Mouse (Mus musculus) hindbrain, embryonic 14.5 days (tissue): ENCODE data around the gene Trpt1. TPM values are rescaled to one million over a fixed set of nuclear protein-coding genes. Genes with fewer than 3 reads are reported as not detected.

Source experiments
- ATAC-seq: fragments of 200-750 bp; cut with Nextera tagmentation; 2 replicates; pipeline ENCODE4 v1.8.0; 2017; ENCODE audit warnings: moderate number of reproducible peaks, mild to moderate bottlenecking, moderate TSS enrichment, moderate library complexity; ENCODE audit not compliant: low FRiP score
- DNase-seq: peaks from one replicate; pipeline ENCODE4 v3.0.0-alpha.2; 2015; ENCODE audit warnings: low spot score
- H3K27ac ChIP-seq: fragments of 300-500 bp; sonication (generic); 2 replicates; pipeline ENCODE4 v1.5.1; 2014; ENCODE audit warnings: mild to moderate bottlenecking, moderate library complexity
- H3K27me3 ChIP-seq: fragments of 300-500 bp; sonication (generic); 2 replicates; pipeline ENCODE4 v1.6.1; 2014; ENCODE audit warnings: mild to moderate bottlenecking, low read length, mixed read lengths; ENCODE audit not compliant: control insufficient read depth, insufficient read depth
- H3K36me3 ChIP-seq: fragments of 300-500 bp; sonication (generic); replicated peaks from 2 replicates; pipeline ENCODE4 v1.6.1; 2014; ENCODE audit not compliant: control insufficient read depth, insufficient read depth
- H3K4me1 ChIP-seq: fragments of 300-500 bp; sonication (generic); replicated peaks from 2 replicates; pipeline ENCODE4 v1.6.1; 2014; ENCODE audit warnings: antibody characterized with exemption, low read length, mixed read lengths; ENCODE audit not compliant: control insufficient read depth, insufficient read depth
- H3K4me2 ChIP-seq: fragments of 300-500 bp; sonication (generic); replicated peaks from 2 replicates; pipeline ENCODE4 v1.6.1; 2014; ENCODE audit warnings: mild to moderate bottlenecking, moderate library complexity
- H3K4me3 ChIP-seq: fragments of 300-500 bp; sonication (generic); replicated peaks from 2 replicates; pipeline ENCODE4 v1.5.1; 2014; ENCODE audit warnings: mild to moderate bottlenecking, low read length
- H3K9ac ChIP-seq: fragments of 300-500 bp; sonication (generic); 2 replicates; pipeline ENCODE4 v1.6.1; 2014
- H3K9me3 ChIP-seq: fragments of 300-500 bp; sonication (generic); 2 replicates; pipeline ENCODE4 v1.6.1; 2016; ENCODE audit warnings: low read length; ENCODE audit not compliant: control insufficient read depth
- WGBS: fragments of 180-500 bp; shearing (Covaris S2); extraction: QIAGEN DNeasy Blood & Tissue Kit; methylation state at CpG from one replicate; pipeline ENCODE4 v1.1.7; 2014; 5-methylcytosine and 5-hydroxymethylcytosine counted together
- polyA plus RNA-seq: library from polyadenylated mRNA; unstranded; fragments of >200 nt; fragmentation: Nextera tagmentation; extraction: Ambion mirVana; gene quantifications from 2 replicates; pipeline ENCODE4 v1.2.1, GENCODE M21; 2014

The Trpt1 gene
- polyA plus RNA-seq = 17.8 and 19.8 TPM in 2 replicates

DNA sequence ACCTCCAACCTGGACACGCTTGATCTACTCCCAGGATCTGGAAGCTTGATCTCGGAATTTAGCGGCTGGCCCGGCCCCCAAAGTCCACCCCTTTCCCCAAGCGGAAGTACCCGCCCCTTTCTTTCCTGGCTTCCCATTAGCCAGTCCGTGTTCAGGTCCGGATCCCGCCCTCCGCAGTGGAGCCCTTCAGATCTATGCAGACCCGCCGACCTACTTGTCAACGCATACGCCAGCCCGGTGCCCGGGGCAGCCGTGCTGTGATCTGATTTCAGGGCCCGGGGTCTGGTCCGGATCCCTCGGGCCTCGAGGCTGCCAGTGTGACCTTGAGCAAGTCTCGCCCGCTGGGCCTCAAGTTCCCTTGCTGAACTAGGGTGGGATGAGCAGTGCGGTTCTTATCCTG lies at the start of gene Trpt1, which contains the start of gene Nudt22:
TSS of gene Trpt1 (plus strand) at position 126 of the 400 bp plus-strand sequence.
TSS of gene Nudt22 (minus strand) at position 112 of the 400 bp plus-strand sequence.
- ATAC-seq (peak; percentile 74), DNase-seq (peak; percentile 80)
- Histone ChIP-seq H3K36me3 (peaks cover 21% of the 10 kb centered on the region), H3K9me3 (no peaks in the 10 kb centered on the region), H3K27me3 (no peaks in the 10 kb centered on the region), H3K9ac (peak within 1 kb of the TSS; percentile 74), H3K4me3 (peak within 1 kb of the TSS; percentile 59), H3K4me1 (peaks cover 22% of the 10 kb centered on the region), H3K4me2 (peak within 1 kb of the TSS; percentile 68), H3K27ac (peak within 1 kb of the TSS; percentile 26; the same call in 1 of the 2 replicates)
- WGBS = under 1% methylated on average over 24 of the region's 24 CpGs

- WGBS = 56% methylated on average over 4 of the region's 4 CpGs
Measured at GRCm38 (mm10) chr19:6947742-6948141, 48.2 kb upstream of the Trpt1 start.

DNA sequence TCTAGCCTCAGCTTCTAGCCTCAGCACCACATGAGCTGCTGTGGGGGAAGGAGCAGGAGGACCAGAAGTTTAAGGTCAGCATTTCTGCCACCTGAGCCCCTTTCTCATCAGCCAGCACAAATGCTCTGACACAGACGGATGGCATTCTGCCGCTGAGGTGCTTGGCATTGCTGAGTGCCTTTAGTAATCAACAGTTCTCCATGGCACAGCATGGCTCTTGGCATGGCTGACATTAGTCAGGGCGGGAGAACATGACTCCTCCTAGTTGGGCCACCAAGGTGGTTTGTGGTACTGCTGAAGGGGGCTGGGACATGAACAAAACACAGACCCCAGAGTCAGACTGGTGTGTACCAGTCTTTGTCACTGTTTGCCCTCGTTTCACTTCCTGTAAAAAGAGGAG lies 47.7 kb upstream of the Trpt1 start:
- Histone ChIP-seq H3K9ac (no peak overlapping the region), H3K27ac (no peak overlapping the region), H3K4me2 (no peak overlapping the region), H3K9me3 (no peaks in the 10 kb centered on the region), H3K27me3 (no peaks in the 10 kb centered on the region), H3K4me1 (peaks cover 20% of the 10 kb centered on the region), H3K4me3 (no peak overlapping the region), H3K36me3 (peaks cover 18% of the 10 kb centered on the region)
- 65% methylated on average over 4 of the region's 4 CpGs for WGBS
- no peak for DNase-seq
- no peak for ATAC-seq

More at GRCm38 (mm10) chr19:6947742-6948141, 48.2 kb upstream of the Trpt1 start:
- Histone ChIP-seq H3K4me2 (no peak overlapping the region), H3K27me3 (no peaks in the 10 kb centered on the region), H3K4me3 (no peak overlapping the region), H3K9me3 (no peaks in the 10 kb centered on the region), H3K27ac (no peak overlapping the region), H3K4me1 (peaks cover 22% of the 10 kb centered on the region), H3K36me3 (peaks cover 18% of the 10 kb centered on the region), H3K9ac (no peak overlapping the region)
- no peak for DNase-seq
- no peak for ATAC-seq

GRCm38 (mm10) chr19:6949532-6949931 lies 46.4 kb upstream of the Trpt1 start:
- no peaks in the 10 kb centered on the region for H3K9me3 ChIP-seq
- H3K4me1 ChIP-seq = peaks cover 19% of the 10 kb centered on the region
- no peak overlapping the region for H3K27ac ChIP-seq
- no peak for DNase-seq
- peak overlapping the region; percentile 63; the same call in 1 of the 2 replicates for H3K9ac ChIP-seq
- H3K36me3 ChIP-seq = peaks cover 17% of the 10 kb centered on the region
- peak overlapping the region; percentile 93 for H3K4me2 ChIP-seq
- no peak overlapping the region for H3K4me3 ChIP-seq
- 88% methylated on average over 5 of the region's 5 CpGs for WGBS
- no peaks in the 10 kb centered on the region for H3K27me3 ChIP-seq
- ATAC-seq = no peak

DNA sequence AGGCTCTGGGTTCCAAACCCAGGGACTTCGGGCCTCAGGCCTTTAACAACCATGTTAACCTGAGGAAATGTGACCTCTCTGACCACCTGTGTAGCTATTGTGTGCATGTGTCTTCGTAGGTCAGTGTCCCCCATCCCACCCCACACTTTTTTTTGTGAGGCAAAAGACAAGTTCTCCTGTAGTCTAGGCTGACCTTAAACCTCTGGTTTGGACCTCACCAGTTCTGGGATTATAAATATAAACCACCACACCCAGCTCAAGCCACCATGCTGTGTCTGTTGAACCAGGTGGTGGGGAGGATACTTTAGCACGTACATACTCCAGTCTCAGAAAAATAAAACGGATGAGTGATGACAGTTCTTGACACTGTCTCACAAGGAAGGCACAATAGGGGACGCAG lies 46.0 kb upstream of the Trpt1 start:
- Histone ChIP-seq H3K27me3 (no peaks in the 10 kb centered on the region), H3K4me2 (peak overlapping the region; percentile 93), H3K36me3 (peaks cover 16% of the 10 kb centered on the region), H3K9me3 (no peaks in the 10 kb centered on the region), H3K9ac (peak overlapping the region; percentile 63), H3K27ac (peak overlapping the region; percentile 90; the same call in 1 of the 2 replicates), H3K4me1 (peaks cover 19% of the 10 kb centered on the region), H3K4me3 (peak overlapping the region; percentile 47)
- 43% methylated on average over 5 of the region's 5 CpGs for WGBS
- ATAC-seq (no peak), DNase-seq (no peak)

GRCm38 (mm10) chr19:6950613-6951153 lies 45.2 kb upstream of the Trpt1 start:
- Histone ChIP-seq H3K27ac (peak overlapping the region; percentile 90), H3K4me3 (peak overlapping the region; percentile 47)
- peak; percentile 36 for ATAC-seq

GRCm38 (mm10) chr19:6951381-6951968 lies 44.5 kb upstream of the Trpt1 start:
- Histone ChIP-seq H3K9ac (peak overlapping the region; percentile 63), H3K4me3 (peak overlapping the region; percentile 47), H3K27me3 (no peaks in the 10 kb centered on the region), H3K4me1 (peaks cover 19% of the 10 kb centered on the region), H3K36me3 (peaks cover 16% of the 10 kb centered on the region; the same call in 1 of the 2 replicates), H3K9me3 (no peaks in the 10 kb centered on the region), H3K27ac (peak overlapping the region; percentile 90), H3K4me2 (peak overlapping the region; percentile 93)
- DNase-seq (peak; percentile 89), ATAC-seq (peak; percentile 80)
- WGBS = under 1% methylated on average over 35 of the region's 35 CpGs

More at GRCm38 (mm10) chr19:6950613-6951153, 45.2 kb upstream of the Trpt1 start:
- H3K27me3 ChIP-seq = no peaks in the 10 kb centered on the region
- peaks cover 19% of the 10 kb centered on the region for H3K4me1 ChIP-seq
- H3K9me3 ChIP-seq = no peaks in the 10 kb centered on the region
- peak overlapping the region; percentile 63 for H3K9ac ChIP-seq
- peaks cover 17% of the 10 kb centered on the region; the same call in 1 of the 2 replicates for H3K36me3 ChIP-seq
- H3K4me2 ChIP-seq = peak overlapping the region; percentile 93
- DNase-seq = peak; percentile 78
- WGBS = under 1% methylated on average over 28 of the region's 28 CpGs

DNA sequence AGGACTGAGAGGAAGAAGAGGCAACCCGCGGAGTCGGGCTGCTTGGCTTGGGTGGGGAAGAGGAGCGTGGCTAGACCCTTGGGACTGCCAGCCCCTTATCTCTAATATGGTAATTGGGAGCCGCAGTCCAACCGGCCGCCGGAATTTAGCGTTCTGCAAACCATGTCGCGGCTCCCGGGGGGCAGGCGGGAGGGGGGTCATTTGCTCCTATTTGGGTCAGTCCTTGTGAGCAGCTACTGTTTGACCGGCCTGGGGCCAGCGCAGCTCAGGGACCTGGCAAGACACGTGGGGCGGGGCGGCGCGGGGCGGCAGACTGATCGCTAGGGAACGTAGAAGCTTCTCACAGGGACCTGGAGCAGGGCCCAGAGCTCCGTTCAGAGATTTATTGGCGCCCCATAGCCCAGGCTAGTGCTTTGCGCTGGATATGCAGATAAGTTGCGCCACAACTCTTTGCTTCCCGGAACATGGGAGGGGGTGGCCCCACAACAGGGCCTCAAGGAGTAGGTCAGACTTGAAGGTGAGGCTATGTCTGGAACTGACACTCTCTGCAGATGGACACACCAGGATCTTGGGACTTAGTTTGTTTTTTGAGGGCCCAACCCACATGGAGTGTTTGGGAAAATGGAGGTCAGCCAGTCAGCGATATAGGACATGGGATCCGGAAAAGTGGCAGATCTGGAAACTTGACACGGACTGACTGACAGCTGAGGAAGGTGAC lies 43.8 kb upstream of the Trpt1 start:
- peak; percentile 55 for DNase-seq
- peaks cover 19% of the 10 kb centered on the region for H3K4me1 ChIP-seq
- peak; percentile 13; the same call in 1 of the 2 replicates for ATAC-seq
- WGBS = 4% methylated on average over 31 of the region's 31 CpGs
- peak overlapping the region; percentile 90 for H3K27ac ChIP-seq
- H3K27me3 ChIP-seq = no peaks in the 10 kb centered on the region
- peak overlapping the region; percentile 63 for H3K9ac ChIP-seq
- peaks cover 14% of the 10 kb centered on the region; the same call in 1 of the 2 replicates for H3K36me3 ChIP-seq
- H3K9me3 ChIP-seq = no peaks in the 10 kb centered on the region
- peak overlapping the region; percentile 93 for H3K4me2 ChIP-seq
- H3K4me3 ChIP-seq = peak overlapping the region; percentile 47

DNA sequence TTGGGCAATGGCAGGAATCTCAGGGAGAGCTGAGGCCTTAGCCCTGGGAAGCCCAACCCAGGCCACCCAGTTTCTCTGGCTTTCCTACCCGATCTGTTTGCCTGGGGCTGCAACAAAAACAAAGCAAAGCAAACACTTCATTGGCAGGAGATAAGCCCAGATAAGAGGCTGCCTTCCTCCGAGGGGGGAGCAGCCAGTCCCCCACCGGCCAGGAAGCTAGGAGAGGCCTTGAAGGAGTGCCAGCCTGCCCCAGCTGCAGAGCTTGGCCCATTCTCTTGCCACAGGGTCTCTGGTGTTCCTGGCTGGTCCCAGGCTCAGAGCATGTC lies 43.3 kb upstream of the Trpt1 start:
- H3K4me3 ChIP-seq = peak overlapping the region; percentile 47; the same call in 1 of the 2 replicates
- no peak for DNase-seq
- ATAC-seq = no peak
- H3K36me3 ChIP-seq = peaks cover 13% of the 10 kb centered on the region; the same call in 1 of the 2 replicates
- peak overlapping the region; percentile 93 for H3K4me2 ChIP-seq
- WGBS = 41% methylated on average over 3 of the region's 3 CpGs
- H3K9ac ChIP-seq = peak overlapping the region; percentile 63
- H3K27me3 ChIP-seq = no peaks in the 10 kb centered on the region
- no peaks in the 10 kb centered on the region for H3K9me3 ChIP-seq
- H3K27ac ChIP-seq = peak overlapping the region; percentile 90; the same call in 1 of the 2 replicates
- peaks cover 19% of the 10 kb centered on the region for H3K4me1 ChIP-seq
